Mouse (Mus musculus) cerebellum, adult 8-10 months (tissue): ENCODE measurements around the gene Mrs2.
A peak's percentile ranks its signal among the peaks of the same experiment; 100 is the strongest.

Experiments used
- DNase-seq: peaks from one replicate; pipeline ENCODE4 v3.0.0; 2022

Gene Mrs2

DNA sequence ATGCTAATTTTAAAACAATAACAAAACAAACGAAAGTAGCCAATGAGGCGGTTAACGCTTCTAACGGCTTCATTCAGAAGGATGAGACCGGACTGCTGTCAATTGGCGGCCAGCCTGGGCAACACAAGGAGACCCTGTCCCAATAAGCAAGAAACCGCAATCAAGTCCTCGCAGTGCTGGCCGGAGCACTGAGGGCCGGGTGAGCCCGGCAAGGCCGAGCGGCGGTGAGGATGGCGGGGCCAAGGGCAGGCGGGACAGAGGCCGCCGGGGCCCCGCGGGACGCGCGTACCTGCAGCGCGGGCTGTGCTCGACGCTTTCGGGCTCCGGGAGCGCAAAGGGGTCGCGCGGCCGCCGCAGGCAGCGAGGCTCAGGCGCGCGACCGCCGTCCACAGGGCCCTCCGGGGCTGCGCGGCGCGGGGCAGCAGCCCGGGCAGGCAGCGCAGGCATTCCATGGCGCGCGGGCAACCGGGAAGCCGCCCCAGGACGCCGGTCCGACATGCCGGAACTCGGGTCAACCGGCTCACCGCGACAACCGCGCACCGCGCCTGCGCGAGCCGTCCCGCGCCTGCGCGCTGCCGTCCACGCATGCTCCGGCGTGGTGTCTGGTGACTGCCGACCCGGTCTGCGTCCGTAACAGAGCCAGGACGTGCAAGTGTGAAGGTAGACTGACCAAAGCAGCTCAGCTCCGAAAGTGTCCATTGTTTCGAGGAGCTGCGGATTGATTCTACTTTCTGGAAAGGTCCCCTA lies at the start of gene Mrs2:
Gene Mrs2 (minus strand): TSS at position 587 of the 747 bp plus-strand sequence.
- DNase-seq: peak; percentile 88

GRCm38 (mm10) chr13:25069765-25070164 lies 49.6 kb upstream of the Mrs2 start:
- no peak for DNase-seq

DNA sequence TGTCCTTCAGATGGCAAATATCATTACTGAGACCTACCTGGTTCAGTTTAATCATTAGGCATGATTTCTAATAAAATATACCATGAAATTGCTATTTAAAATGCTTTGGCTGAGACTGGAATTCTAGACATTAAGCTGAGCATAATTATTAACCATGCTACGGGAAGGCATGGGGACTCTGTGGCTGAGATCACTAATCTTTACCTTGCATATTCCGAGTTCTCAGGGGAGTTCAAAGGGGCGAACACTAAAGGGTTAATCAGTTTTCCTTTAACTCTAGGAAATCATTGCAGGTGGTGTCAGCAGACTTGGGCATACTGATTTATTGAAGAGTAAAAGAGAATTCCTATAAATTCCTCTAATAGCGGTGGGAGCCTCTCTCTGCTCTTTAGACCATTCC lies 47.0 kb upstream of the Mrs2 start:
- DNase-seq: no peak

- no peak for DNase-seq
These were observed 46.5 kb upstream of the Mrs2 start for GRCm38 (mm10) chr13:25066659-25067058.

- no peak for DNase-seq
These were observed 35.9 kb upstream of the Mrs2 start, which contains the start of gene Dcdc2a for GRCm38 (mm10) chr13:25055873-25056667. Dcdc2a (plus strand) TSS chr13:25056004.

DNA sequence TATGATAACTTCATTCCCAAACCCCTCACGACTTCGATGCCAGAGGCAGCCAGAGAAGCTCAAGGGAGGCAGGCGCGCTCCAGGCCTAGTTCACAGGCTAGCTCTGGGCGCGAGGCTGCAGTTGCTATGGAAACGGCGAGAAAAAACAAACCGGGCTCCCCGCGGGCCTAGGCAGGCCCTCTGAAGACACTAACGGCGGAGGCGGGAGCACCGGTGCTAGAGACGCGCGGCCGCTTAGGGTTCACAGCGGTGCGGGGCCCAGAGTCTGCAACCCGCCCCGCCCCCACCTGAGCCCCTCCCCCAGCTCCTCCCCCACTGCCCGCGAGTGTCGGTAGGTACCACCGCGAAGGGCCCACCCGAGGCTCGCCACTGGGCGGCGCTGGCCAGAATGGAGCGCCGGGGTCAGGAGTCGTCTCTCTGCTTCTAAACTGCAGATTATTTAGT lies 35.0 kb upstream of the Mrs2 start:
- DNase-seq: peak; percentile 25

DNA sequence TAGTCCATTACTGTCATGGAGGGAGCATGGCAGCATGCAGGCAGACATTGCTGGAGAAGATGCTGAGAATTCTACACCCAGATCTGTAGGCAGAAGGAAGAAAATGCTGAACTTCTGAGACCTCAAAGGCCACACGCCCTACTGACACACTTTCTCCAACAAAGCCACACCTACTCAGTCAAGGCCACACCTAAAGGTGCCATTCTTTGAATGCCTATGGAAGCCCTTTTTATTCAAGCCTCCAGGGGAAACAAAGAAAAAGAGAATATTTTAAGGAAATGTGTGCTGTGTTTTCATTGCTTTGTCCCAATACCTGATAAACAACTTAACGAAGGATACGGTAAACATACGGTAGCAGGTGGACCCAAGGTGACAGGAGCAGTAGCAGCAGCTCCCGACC lies 32.5 kb upstream of the Mrs2 start:
- DNase-seq: no peak

GRCm38 (mm10) chr13:25039488-25039887 lies 19.3 kb upstream of the Mrs2 start:
- DNase-seq: no peak

DNA sequence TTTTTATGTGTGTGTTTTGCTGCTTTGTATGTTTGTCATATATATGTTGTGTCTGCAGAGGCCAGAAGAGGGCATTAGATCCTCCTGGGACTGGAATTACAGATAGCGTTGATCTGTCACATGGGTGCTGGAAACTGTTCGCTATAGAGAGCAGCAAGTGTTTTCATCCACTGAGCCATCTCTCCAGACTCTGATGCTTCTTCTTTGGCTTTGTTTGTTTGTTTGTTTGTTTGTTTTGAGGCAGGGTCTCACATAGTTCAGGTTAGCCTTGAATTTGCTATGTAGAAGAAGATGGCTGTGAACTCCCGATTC lies 6.9 kb upstream of the Mrs2 start:
- no peak for DNase-seq

- no peak for DNase-seq
These were observed 6.4 kb upstream of the Mrs2 start for GRCm38 (mm10) chr13:25026409-25027113.

DNA sequence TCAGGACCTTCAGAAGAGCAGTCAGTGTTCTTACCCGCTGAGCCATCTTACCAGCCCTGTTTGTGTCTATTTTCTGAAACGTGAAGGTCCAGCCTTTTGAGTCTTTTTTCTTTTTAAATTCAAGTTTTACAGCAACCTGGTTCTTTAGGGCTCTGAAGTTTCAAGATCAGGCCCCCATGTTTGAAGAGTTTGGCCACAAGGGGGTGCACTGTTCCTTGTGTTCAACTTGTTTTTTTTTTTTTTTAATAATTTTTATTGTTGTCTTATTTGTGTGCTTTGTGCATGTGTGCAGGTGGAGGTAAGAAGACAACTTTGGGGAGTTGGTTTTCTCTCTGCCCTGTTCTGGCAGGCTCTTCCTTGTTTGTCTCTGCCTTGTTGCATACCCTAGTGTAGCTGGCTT lies 4.5 kb upstream of the Mrs2 start:
- no peak for DNase-seq

- no peak for DNase-seq
These were observed 3.0 kb upstream of the Mrs2 start for GRCm38 (mm10) chr13:25023129-25023528.

DNA sequence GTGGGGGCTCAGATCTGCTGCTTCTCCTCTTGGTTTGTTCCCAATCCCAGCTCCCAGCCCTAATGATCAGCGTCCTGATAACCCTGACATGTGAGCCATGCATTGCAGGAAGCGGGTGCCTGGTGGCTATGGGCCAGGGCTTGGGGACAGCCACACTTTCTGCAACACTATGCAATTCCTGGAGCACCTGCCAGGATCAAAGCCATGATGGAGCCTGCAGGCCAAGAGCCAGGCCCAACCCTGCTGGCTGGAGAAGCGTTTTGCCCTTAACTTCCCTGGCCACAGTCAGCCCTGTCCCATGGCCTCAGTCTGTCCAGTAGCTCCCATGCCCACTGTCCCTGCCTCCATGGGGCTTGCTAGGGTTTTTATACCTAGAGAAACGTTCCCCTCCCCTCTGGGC lies 2.2 kb upstream of the Mrs2 start:
- no peak for DNase-seq

- peak; percentile 11 for DNase-seq
These were observed 337 bp upstream of the Mrs2 start for GRCm38 (mm10) chr13:25020540-25020892.

GRCm38 (mm10) chr13:25018316-25018715 lies 1.9 kb downstream of the Mrs2 start:
- DNase-seq: no peak

- DNase-seq: peak; percentile 37
These were observed 13.1 kb downstream of the Mrs2 start for GRCm38 (mm10) chr13:25007115-25007514.

GRCm38 (mm10) chr13:25002965-25003364 lies 17.2 kb downstream of the Mrs2 start:
- no peak for DNase-seq

DNA sequence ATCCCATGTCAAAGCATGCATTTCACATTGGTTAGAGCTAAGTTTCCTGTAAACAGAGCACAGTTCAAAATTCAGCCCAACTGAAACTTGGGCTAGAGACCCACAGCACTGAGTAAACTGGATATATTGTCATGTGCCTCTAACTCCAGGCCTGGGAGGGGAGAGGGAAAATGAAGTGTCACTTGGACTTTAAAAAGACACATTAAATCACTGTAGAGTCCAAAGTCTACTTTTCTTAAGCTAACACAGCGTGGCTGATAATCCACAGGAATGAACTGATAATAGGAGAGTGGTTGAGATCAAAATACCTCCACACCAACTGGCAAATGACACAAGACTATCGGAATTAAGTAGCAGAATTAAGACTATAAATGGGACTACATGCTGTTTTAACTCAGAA lies 20.6 kb downstream of the Mrs2 start:
- DNase-seq: no peak

DNA sequence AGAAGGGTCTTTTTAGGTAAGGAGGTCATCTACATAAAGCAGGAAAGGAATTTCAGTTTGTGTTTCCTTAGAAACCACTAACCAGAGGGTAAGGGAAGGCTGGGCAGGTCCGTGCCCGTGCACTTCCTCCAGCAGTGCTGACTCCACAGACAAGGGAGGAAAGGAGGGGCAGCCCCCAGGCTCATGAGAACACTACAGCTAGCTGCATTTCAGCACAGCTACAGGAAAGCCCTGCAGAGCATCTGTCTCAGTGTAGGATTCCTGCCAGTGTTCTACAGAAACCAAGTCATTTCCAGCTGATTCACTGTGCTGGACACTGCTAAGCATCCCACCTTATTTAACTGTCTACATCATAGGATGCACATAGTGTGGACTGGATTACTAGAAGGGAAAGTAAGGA lies 27.0 kb downstream of the Mrs2 start:
- no peak for DNase-seq

- DNase-seq: no peak
These were observed 31.2 kb downstream of the Mrs2 start for GRCm38 (mm10) chr13:24989006-24989405.

GRCm38 (mm10) chr13:24988391-24988790 lies 31.8 kb downstream of the Mrs2 start:
- DNase-seq: peak; percentile 56

DNA sequence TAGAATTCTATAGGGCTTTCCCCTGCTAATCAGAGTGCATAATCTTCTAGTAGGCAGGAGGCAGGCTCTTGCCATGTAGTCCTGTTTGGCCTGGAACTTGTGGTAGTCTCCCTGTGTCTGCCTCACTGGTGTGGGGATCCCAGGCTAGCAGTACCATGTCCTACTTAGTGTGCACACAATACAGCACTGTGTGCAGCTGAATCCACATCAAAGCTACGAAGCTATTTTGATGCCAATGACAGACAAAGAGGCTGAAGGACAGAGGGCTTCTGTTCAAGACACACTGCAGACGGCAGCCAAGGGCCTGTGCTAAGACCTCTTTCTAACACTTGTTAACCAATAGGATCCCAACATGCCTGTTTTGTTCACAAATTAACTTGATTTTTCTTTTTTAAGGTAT lies 34.7 kb downstream of the Mrs2 start:
- no peak for DNase-seq

DNA sequence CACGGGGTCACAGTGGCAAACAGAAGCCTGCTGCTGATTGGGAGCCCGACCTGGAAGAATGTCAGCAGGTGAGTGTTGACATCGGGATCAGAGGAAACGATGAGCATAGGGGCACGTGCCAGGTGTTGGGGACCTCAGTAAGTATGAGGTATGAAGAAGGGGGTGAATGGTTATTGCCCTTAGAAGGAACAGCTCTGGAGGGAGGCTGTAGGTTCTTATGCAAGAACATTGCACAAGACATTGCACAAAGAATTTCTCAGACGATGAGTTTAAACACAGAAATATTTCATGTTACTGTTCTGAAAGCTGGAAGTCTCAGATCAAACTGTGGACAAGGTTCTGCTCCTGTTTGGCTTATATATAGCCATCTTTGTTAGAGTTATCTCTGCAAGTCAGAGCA lies 39.1 kb downstream of the Mrs2 start:
- DNase-seq: no peak

DNA sequence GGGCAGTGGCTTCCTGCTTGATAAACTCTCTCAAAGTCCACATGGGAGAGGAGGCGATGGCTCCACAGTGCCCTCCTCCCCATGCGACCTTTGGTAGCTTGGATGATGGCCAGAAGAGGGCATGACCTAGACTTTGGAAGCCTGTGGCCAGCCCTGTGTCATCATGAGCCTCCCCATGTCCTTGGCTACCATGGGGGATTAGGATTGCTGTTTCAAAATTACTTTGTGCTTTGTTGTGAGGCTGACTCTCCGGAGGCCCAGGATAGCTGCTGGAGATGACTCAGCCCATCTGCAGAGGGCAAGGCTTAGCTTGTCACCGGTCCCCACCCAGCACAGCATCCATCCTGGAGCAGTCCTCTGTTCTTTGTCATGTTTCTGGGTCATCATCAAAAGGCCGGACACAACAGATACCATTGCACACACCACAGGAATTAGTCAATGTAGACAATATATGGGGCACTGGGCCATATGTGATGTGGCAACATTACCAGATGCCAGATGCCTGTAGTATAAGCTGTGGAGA lies 42.3 kb downstream of the Mrs2 start:
- DNase-seq: no peak
